Mouse (Mus musculus): ENCODE data around the gene Iscu. TPM values are rescaled to one million over a fixed set of nuclear protein-coding genes. Genes with fewer than 3 reads are reported as not detected.

Iscu gene
- polyA plus RNA-seq, 1 experiment from 2014 or later = 77.8 TPM

GRCm38 (mm10) chr5:113731174-113731573 is 41.4 kb upstream of the Iscu start:
- H3K4me1 ChIP-seq (ENCODE audit: control insufficient read depth, insufficient read depth, low read length) = peaks cover 17% of the 10 kb centered on the region
- no peak overlapping the region for H3K4me3 ChIP-seq (ENCODE audit: low read depth, low read length)
- H3K27me3 ChIP-seq (ENCODE audit: control insufficient read depth, insufficient read depth, low read depth, low read length) = no peaks in the 10 kb centered on the region
- 0 out of 2 replicates have a peak overlapping the region, but pooled peaks have one; percentile 10 for H3K9ac ChIP-seq (ENCODE audit: low read depth, low read length)
- H3K27ac ChIP-seq (ENCODE audit: low read length) = peak overlapping the region; percentile 43
- no peak for ATAC-seq
- H3K4me2 ChIP-seq (ENCODE audit: low read length) = no peak overlapping the region
- no peaks in the 10 kb centered on the region for H3K9me3 ChIP-seq (replicated peaks; ENCODE audit: control insufficient read depth, low read length, poor library complexity, severe bottlenecking)
- H3K36me3 ChIP-seq (ENCODE audit: control insufficient read depth, insufficient read depth, low read length) = no peaks in the 10 kb centered on the region
- WGBS = 91% methylated on average over 7 of the region's 7 CpGs

DNA sequence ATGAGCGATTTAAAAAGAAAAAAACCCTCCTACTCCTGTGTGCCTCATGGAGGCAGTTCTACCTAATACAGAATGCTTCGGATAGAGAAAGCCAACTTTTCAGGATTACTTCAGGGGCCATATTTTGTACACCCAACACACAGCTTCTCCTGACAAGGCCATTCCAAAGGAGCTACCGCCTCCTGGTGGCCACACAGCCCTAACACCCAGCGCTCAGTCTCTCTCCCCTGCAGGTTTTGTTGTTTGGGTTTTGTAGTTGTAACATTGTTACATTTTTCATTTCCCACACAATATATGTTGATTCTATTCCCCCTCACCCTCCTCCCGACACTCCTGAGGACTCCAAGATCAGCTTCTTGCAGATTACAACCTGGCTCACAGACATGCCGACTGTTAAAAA is 40.4 kb upstream of the Iscu start:
- no peaks in the 10 kb centered on the region for H3K36me3 ChIP-seq (ENCODE audit: control insufficient read depth, insufficient read depth, low read length)
- H3K9me3 ChIP-seq (replicated peaks; ENCODE audit: control insufficient read depth, low read length, poor library complexity, severe bottlenecking) = no peaks in the 10 kb centered on the region
- H3K27me3 ChIP-seq (ENCODE audit: control insufficient read depth, insufficient read depth, low read depth, low read length) = no peaks in the 10 kb centered on the region
- H3K27ac ChIP-seq (ENCODE audit: low read length) = no peak overlapping the region
- H3K4me1 ChIP-seq (ENCODE audit: control insufficient read depth, insufficient read depth, low read length) = peaks cover 27% of the 10 kb centered on the region
- no peak overlapping the region for H3K9ac ChIP-seq (ENCODE audit: low read depth, low read length)
- ATAC-seq = no peak
- no peak overlapping the region for H3K4me3 ChIP-seq (ENCODE audit: low read depth, low read length)
- WGBS = 35% methylated on average over 6 of the region's 6 CpGs
- no peak overlapping the region for H3K4me2 ChIP-seq (ENCODE audit: low read length)

DNA sequence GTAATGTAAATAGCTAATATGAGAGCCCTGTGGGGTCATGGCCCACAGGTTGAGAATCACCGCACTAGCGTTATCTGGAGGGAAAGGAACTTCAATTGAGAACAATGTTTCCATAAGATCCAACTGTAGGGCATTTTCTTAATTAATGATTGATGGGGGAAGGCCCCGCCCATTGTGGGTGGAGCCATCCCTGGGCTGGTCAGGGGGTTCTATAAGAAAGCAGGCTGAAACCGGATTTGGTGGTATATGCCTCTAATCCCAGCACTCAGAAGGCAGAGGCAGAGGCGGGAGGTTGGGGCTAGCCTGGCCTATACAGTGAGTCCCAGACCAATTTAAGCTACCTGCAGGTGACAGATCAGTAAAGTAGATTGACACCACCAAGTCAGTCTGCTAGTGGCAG is 38.2 kb upstream of the Iscu start:
- Histone ChIP-seq H3K9ac (ENCODE audit: low read depth, low read length) (no peak overlapping the region), H3K36me3 (ENCODE audit: control insufficient read depth, insufficient read depth, low read length) (peaks cover 13% of the 10 kb centered on the region), H3K4me2 (ENCODE audit: low read length) (no peak overlapping the region), H3K27me3 (ENCODE audit: control insufficient read depth, insufficient read depth, low read depth, low read length) (no peaks in the 10 kb centered on the region), H3K27ac (ENCODE audit: low read length) (0 out of 2 replicates have a peak overlapping the region, but pooled peaks have one; percentile 9), H3K4me3 (ENCODE audit: low read depth, low read length) (no peak overlapping the region), H3K4me1 (ENCODE audit: control insufficient read depth, insufficient read depth, low read length) (peaks cover 31% of the 10 kb centered on the region), H3K9me3 (replicated peaks; ENCODE audit: control insufficient read depth, low read length, poor library complexity, severe bottlenecking) (no peaks in the 10 kb centered on the region)
- 65% methylated on average over 5 of the region's 5 CpGs for WGBS
- ATAC-seq = no peak

GRCm38 (mm10) chr5:113735023-113735344 is 37.6 kb upstream of the Iscu start:
- H3K36me3 ChIP-seq (ENCODE audit: control insufficient read depth, insufficient read depth, low read length) = peaks cover 19% of the 10 kb centered on the region
- 26% methylated on average over 7 of the region's 7 CpGs for WGBS
- H3K9ac ChIP-seq (ENCODE audit: low read depth, low read length) = peak overlapping the region; percentile 55
- no peaks in the 10 kb centered on the region for H3K27me3 ChIP-seq (ENCODE audit: control insufficient read depth, insufficient read depth, low read depth, low read length)
- H3K4me1 ChIP-seq (ENCODE audit: control insufficient read depth, insufficient read depth, low read length) = peaks cover 31% of the 10 kb centered on the region
- peak overlapping the region; percentile 96 for H3K27ac ChIP-seq (ENCODE audit: low read length)
- H3K4me3 ChIP-seq (ENCODE audit: low read depth, low read length) = peak overlapping the region; percentile 65
- H3K9me3 ChIP-seq (replicated peaks; ENCODE audit: control insufficient read depth, low read length, poor library complexity, severe bottlenecking) = no peaks in the 10 kb centered on the region
- H3K4me2 ChIP-seq (ENCODE audit: low read length) = peak overlapping the region; percentile 83
- peak; percentile 33 for ATAC-seq

- Histone ChIP-seq H3K9me3 (replicated peaks; ENCODE audit: control insufficient read depth, low read length, poor library complexity, severe bottlenecking) (no peaks in the 10 kb centered on the region), H3K4me3 (ENCODE audit: low read depth, low read length) (peak within 1 kb of the TSS; percentile 65), H3K4me1 (ENCODE audit: control insufficient read depth, insufficient read depth, low read length) (peaks cover 27% of the 10 kb centered on the region), H3K27me3 (ENCODE audit: control insufficient read depth, insufficient read depth, low read depth, low read length) (no peaks in the 10 kb centered on the region), H3K4me2 (ENCODE audit: low read length) (peak within 1 kb of the TSS; percentile 83), H3K36me3 (ENCODE audit: control insufficient read depth, insufficient read depth, low read length) (peaks cover 19% of the 10 kb centered on the region), H3K9ac (ENCODE audit: low read depth, low read length) (peak within 1 kb of the TSS; percentile 80), H3K27ac (ENCODE audit: low read length) (peak within 1 kb of the TSS; percentile 96)
- WGBS = under 1% methylated on average over 67 of the region's 71 CpGs
- peak; percentile 96 for ATAC-seq
These were observed 37.0 kb upstream of the Iscu start, which contains the start of gene Ficd for GRCm38 (mm10) chr5:113735345-113736112. Ficd (plus strand) TSS chr5:113735803.

DNA sequence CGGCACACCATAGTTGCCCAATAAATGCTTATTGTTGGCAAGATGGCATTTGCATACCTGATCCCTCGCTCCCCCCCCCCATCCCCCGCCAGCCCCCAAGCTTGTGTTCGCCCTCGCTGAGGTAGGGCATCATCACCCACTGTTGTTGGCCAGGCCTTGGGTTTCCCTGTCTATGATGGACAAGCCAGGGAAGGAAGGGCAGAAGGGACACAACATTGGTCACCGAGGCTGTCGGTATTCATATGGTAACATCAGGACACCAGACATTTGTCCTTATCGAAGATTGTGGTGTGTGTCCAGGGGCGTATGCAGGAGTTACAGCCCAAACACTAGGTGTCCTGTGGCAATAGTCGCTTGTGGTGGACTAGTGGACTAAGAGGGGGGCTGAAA is 36.4 kb upstream of the Iscu start:
- Histone ChIP-seq H3K36me3 (ENCODE audit: control insufficient read depth, insufficient read depth, low read length) (peaks cover 19% of the 10 kb centered on the region), H3K27ac (ENCODE audit: low read length) (peak overlapping the region; percentile 96), H3K4me1 (ENCODE audit: control insufficient read depth, insufficient read depth, low read length) (peaks cover 21% of the 10 kb centered on the region), H3K9me3 (replicated peaks; ENCODE audit: control insufficient read depth, low read length, poor library complexity, severe bottlenecking) (no peaks in the 10 kb centered on the region), H3K9ac (ENCODE audit: low read depth, low read length) (peak overlapping the region; percentile 80), H3K4me3 (ENCODE audit: low read depth, low read length) (peak overlapping the region; percentile 65), H3K4me2 (ENCODE audit: low read length) (peak overlapping the region; percentile 83), H3K27me3 (ENCODE audit: control insufficient read depth, insufficient read depth, low read depth, low read length) (no peaks in the 10 kb centered on the region)
- peak; percentile 40 for ATAC-seq
- 2% methylated on average over 10 of the region's 10 CpGs for WGBS

GRCm38 (mm10) chr5:113736522-113737164 is 35.9 kb upstream of the Iscu start:
- whole genome bisulfite sequencing = 45% methylated on average over 15 of the region's 15 CpGs
- Histone ChIP-seq H3K27ac (ENCODE audit: low read length) (peak overlapping the region; percentile 96), H3K4me3 (ENCODE audit: low read depth, low read length) (peak overlapping the region; percentile 65), H3K9ac (ENCODE audit: low read depth, low read length) (peak overlapping the region; percentile 80), H3K36me3 (ENCODE audit: control insufficient read depth, insufficient read depth, low read length) (peaks cover 19% of the 10 kb centered on the region), H3K9me3 (replicated peaks; ENCODE audit: control insufficient read depth, low read length, poor library complexity, severe bottlenecking) (no peaks in the 10 kb centered on the region), H3K27me3 (ENCODE audit: control insufficient read depth, insufficient read depth, low read depth, low read length) (no peaks in the 10 kb centered on the region), H3K4me1 (ENCODE audit: control insufficient read depth, insufficient read depth, low read length) (peaks cover 19% of the 10 kb centered on the region), H3K4me2 (ENCODE audit: low read length) (peak overlapping the region; percentile 83)
- ATAC-seq = no peak

GRCm38 (mm10) chr5:113737607-113738237 is 34.8 kb upstream of the Iscu start:
- Histone ChIP-seq H3K36me3 (ENCODE audit: control insufficient read depth, insufficient read depth, low read length) (peaks cover 28% of the 10 kb centered on the region), H3K9ac (ENCODE audit: low read depth, low read length) (no peak overlapping the region), H3K9me3 (replicated peaks; ENCODE audit: control insufficient read depth, low read length, poor library complexity, severe bottlenecking) (no peaks in the 10 kb centered on the region), H3K27me3 (ENCODE audit: control insufficient read depth, insufficient read depth, low read depth, low read length) (no peaks in the 10 kb centered on the region), H3K4me3 (ENCODE audit: low read depth, low read length) (no peak overlapping the region), H3K4me1 (ENCODE audit: control insufficient read depth, insufficient read depth, low read length) (peaks cover 19% of the 10 kb centered on the region), H3K27ac (ENCODE audit: low read length) (no peak overlapping the region), H3K4me2 (ENCODE audit: low read length) (no peak overlapping the region)
- ATAC-seq = no peak
- WGBS = 91% methylated on average over 11 of the region's 11 CpGs

DNA sequence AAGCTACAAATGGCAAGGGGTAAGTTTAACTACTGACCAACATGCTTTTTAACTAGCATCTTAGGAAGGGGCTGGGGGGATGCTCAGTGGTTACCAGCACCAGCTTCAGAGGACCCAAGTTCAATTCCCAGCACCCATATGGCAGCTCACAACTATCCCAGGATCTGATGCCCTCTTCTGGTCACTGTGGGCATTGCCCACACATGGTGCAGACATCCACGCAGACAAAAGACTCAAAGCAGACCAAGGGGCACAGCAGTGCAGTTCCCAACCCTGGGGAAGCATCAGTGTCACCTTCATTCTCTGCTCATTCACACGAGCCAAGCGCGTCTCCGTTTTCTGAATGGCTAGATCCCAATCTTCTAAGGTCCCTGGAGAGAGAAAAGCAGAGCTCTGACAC is 24.9 kb upstream of the Iscu start:
- H3K4me1 ChIP-seq (ENCODE audit: control insufficient read depth, insufficient read depth, low read length) = no peaks in the 10 kb centered on the region
- 91% methylated on average over 5 of the region's 5 CpGs for WGBS
- no peak overlapping the region for H3K4me3 ChIP-seq (ENCODE audit: low read depth, low read length)
- no peak overlapping the region for H3K27ac ChIP-seq (ENCODE audit: low read length)
- H3K4me2 ChIP-seq (ENCODE audit: low read length) = no peak overlapping the region
- no peaks in the 10 kb centered on the region for H3K9me3 ChIP-seq (replicated peaks; ENCODE audit: control insufficient read depth, low read length, poor library complexity, severe bottlenecking)
- H3K27me3 ChIP-seq (ENCODE audit: control insufficient read depth, insufficient read depth, low read depth, low read length) = no peaks in the 10 kb centered on the region
- no peak overlapping the region for H3K9ac ChIP-seq (ENCODE audit: low read depth, low read length)
- no peak for ATAC-seq
- H3K36me3 ChIP-seq (ENCODE audit: control insufficient read depth, insufficient read depth, low read length) = peaks cover 83% of the 10 kb centered on the region
